Mouse (Mus musculus) lung, postnatal 0 days (tissue): ENCODE measurements around the gene Kank1. TPM values are rescaled to one million over a fixed set of nuclear protein-coding genes. Genes with fewer than 3 reads are reported as not detected.
"Not testable (repeated sequence)": the region's sequence is repeated elsewhere in the genome, so short reads cannot be mapped to it uniquely, and the experiment has no call there.

ENCODE experiments used
- ATAC-seq: fragments of 200-750 bp; cut with Nextera tagmentation; 2 replicates; pipeline ENCODE4 v1.8.0; 2017; ENCODE audit warnings: moderate library complexity
- DNase-seq: peaks from one replicate; pipeline ENCODE4 v3.0.0-alpha.2; 2016; ENCODE audit warnings: low spot score
- H3K27ac ChIP-seq: fragments of 300-500 bp; sonication (generic); 2 replicates; pipeline ENCODE4 v1.5.1; 2014; ENCODE audit warnings: antibody characterized with exemption, mild to moderate bottlenecking, low read length, mixed read lengths
- H3K27me3 ChIP-seq: fragments of 300-500 bp; sonication (generic); replicated peaks from 2 replicates; pipeline ENCODE4 v1.6.1; 2014; ENCODE audit warnings: low read length, mixed read lengths; ENCODE audit not compliant: insufficient read depth
- H3K36me3 ChIP-seq: fragments of 300-500 bp; sonication (generic); 2 replicates; pipeline ENCODE4 v1.6.1; 2014; ENCODE audit warnings: low read length, mixed read lengths; ENCODE audit not compliant: insufficient read depth
- H3K4me1 ChIP-seq: fragments of 300-500 bp; sonication (generic); 2 replicates; pipeline ENCODE4 v1.6.1; 2014; ENCODE audit warnings: antibody characterized with exemption, low read depth, low read length, mixed read lengths; ENCODE audit not compliant: insufficient read depth
- H3K4me2 ChIP-seq: fragments of 300-500 bp; sonication (generic); replicated peaks from 2 replicates; pipeline ENCODE4 v1.6.1; 2014; ENCODE audit warnings: low read depth, mild to moderate bottlenecking, low read length, moderate library complexity, mixed read lengths
- H3K4me3 ChIP-seq: fragments of 300-500 bp; sonication (generic); 2 replicates; pipeline ENCODE4 v1.5.1; 2014; ENCODE audit warnings: low read depth, low read length
- H3K9ac ChIP-seq: fragments of 300-500 bp; sonication (generic); replicated peaks from 2 replicates; pipeline ENCODE4 v1.6.1; 2014; ENCODE audit warnings: low read depth, mild to moderate bottlenecking
- H3K9me3 ChIP-seq: fragments of 300-500 bp; sonication (generic); 2 replicates; pipeline ENCODE4 v1.6.1; 2016; ENCODE audit warnings: low read length, mixed read lengths
- CTCF ChIP-seq: IDR thresholded peaks from 2 replicates; pipeline ENCODE4 v1.5.1; 2016; ENCODE audit warnings: antibody characterized with exemption, mild to moderate bottlenecking
- EP300 ChIP-seq: IDR thresholded peaks from 2 replicates; pipeline ENCODE4 v1.6.1; 2016; ENCODE audit warnings: antibody characterized with exemption, mild to moderate bottlenecking, control low read depth
- WGBS: fragments of 180-500 bp; shearing (Covaris S2); extraction: QIAGEN DNeasy Blood & Tissue Kit; methylation state at CpG from one replicate; pipeline ENCODE4 v1.1.7; 2014; 5-methylcytosine and 5-hydroxymethylcytosine counted together
- polyA plus RNA-seq: library from polyadenylated mRNA; unstranded; fragments of >200 nt; fragmentation: Nextera tagmentation; extraction: Ambion mirVana; gene quantifications from 2 replicates; pipeline ENCODE4 v1.2.1, GENCODE M21; 2015

The Kank1 gene
- polyA plus RNA-seq, 1 experiment from 2014 or later: 6.9 TPM

DNA sequence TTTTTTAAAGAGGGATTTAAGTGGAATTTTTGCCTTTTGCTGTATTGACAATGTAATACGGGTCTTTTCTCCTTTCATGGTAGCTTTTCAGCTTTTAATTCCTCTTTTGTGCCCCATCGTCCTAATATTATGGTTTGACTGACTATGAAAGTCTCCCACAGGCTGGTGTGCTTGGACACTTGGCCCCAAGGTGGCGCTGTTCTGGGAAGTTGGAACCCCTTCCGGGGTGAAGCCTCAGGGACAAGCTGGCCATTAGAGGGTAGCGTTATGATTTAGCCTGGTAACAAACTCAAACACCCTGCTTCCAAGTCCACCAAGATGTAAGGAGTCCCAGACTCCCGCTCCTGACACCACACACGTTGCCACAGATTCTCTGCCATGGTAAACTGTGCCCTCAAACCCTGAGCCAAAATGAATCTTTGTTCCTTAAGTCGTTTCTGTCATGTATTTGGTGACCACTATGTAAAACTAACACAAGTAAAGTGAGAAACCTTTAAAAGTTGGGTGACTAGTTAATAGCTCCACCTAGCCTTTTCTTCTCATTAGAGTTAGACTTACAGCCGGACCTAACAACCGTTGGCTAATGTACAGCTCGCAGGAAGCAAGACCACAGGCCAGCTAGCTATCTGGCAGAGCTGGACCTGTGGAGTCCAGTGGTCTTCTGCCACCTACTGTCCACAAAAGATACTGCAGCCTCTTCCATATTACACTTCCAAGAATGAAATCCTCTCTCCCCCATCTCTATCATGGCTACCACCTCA is 214.3 kb downstream of the Kank1 start:
- Histone ChIP-seq H3K9ac (no peak overlapping the region), H3K27me3 (no peaks in the 10 kb centered on the region), H3K4me2 (no peak overlapping the region), H3K9me3 (no peaks in the 10 kb centered on the region), H3K27ac (no peak overlapping the region), H3K4me3 (no peak overlapping the region), H3K36me3 (no peaks in the 10 kb centered on the region), H3K4me1 (no peaks in the 10 kb centered on the region)
- ATAC-seq: peak; percentile 63
- TF ChIP-seq CTCF (peak; percentile 85), EP300 (no peak)
- WGBS: 43% methylated on average over 11 of the region's 11 CpGs
- DNase-seq: peak; percentile 73

DNA sequence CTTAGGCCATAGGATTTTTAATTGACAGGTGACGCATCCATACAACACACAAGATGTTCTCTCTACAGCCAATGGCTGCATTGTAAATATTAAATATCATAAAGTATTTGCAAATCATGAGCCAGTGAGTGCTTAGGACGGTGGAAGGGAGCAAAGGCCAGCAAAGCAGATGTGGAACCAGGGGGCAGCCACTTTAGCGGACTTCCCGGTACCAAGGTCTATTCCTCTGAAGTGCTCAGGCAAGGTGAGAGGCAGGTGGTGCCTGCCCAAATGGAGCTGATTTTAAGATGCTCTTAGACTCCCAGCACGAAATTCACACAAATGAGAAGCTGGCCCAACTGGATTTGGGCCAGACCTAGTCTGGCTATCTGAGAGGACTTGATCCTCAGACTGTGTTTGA is 216.4 kb downstream of the Kank1 start:
- no peaks in the 10 kb centered on the region for H3K4me1 ChIP-seq
- no peak for ATAC-seq
- DNase-seq: no peak
- no peak overlapping the region for H3K4me2 ChIP-seq
- no peaks in the 10 kb centered on the region for H3K9me3 ChIP-seq
- TF ChIP-seq CTCF (no peak), EP300 (no peak)
- no peaks in the 10 kb centered on the region for H3K36me3 ChIP-seq
- 77% methylated on average over 5 of the region's 5 CpGs for WGBS
- H3K27me3 ChIP-seq: no peaks in the 10 kb centered on the region
- H3K27ac ChIP-seq: no peak overlapping the region
- no peak overlapping the region for H3K9ac ChIP-seq
- no peak overlapping the region for H3K4me3 ChIP-seq

- no peak overlapping the region for H3K4me2 ChIP-seq
- WGBS: 78% methylated on average over 8 of the region's 8 CpGs
- H3K9me3 ChIP-seq: no peaks in the 10 kb centered on the region
- no peaks in the 10 kb centered on the region for H3K4me1 ChIP-seq
- no peak for ATAC-seq
- TF ChIP-seq EP300 (no peak), CTCF (no peak)
- H3K27me3 ChIP-seq: no peaks in the 10 kb centered on the region
- H3K9ac ChIP-seq: no peak overlapping the region
- H3K4me3 ChIP-seq: no peak overlapping the region
- H3K36me3 ChIP-seq: no peaks in the 10 kb centered on the region
- no peak overlapping the region for H3K27ac ChIP-seq
- DNase-seq: no peak
Measured at GRCm38 (mm10) chr19:25460760-25461159, 224.0 kb downstream of the Kank1 start.

DNA sequence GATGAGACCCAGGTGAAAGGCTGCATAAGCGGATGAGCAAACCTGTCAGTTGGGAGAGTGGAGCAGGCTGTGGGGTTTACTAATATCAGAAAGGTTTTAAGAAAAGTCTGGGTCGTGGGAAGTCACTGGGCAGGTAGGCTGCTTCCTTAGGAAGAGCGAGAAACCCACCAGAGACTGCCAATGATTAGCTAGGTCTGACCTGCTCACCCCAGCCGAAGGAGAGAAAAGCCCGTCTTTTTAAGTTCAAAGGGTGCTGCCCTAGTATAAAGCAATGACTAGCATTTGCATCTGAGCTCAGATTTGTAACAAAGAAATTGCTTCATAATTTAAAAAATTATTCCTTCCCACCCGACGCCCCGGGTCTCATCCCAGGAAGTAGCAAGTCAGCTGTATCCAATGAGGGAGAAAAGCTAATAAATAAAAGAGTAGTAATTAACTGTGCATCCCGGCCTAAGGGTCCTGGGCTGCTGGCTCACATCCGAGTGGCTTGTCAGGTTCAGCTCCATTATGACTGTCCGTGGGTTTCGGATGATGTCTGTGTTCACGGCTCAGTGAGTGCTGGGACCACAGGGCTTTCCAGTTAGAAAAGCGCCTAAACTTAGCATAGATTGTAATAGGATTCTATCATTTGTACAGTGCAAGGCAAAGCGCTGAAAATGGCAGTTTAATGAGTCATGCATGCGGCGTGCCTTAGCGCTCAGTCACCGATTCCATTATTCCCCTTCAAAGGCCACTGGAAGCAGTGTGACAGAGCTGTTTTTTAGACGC is 225.0 kb downstream of the Kank1 start:
- ATAC-seq (no peak), DNase-seq (no peak)
- Histone ChIP-seq H3K9me3 (no peaks in the 10 kb centered on the region), H3K4me2 (no peak overlapping the region), H3K36me3 (no peaks in the 10 kb centered on the region), H3K4me1 (no peaks in the 10 kb centered on the region), H3K27me3 (no peaks in the 10 kb centered on the region), H3K27ac (no peak overlapping the region), H3K4me3 (no peak overlapping the region), H3K9ac (no peak overlapping the region)
- TF ChIP-seq EP300: no peak
- TF ChIP-seq CTCF: no peak
- 71% methylated on average over 20 of the region's 20 CpGs for WGBS

- H3K27me3 ChIP-seq, H3K9me3 ChIP-seq, H3K36me3 ChIP-seq, DNase-seq, H3K4me3 ChIP-seq, H3K27ac ChIP-seq, H3K4me2 ChIP-seq, H3K9ac ChIP-seq, H3K4me1 ChIP-seq, ATAC-seq: not testable (repeated sequence)
- TF ChIP-seq CTCF: peak; percentile 51
- 61% methylated on average over 4 of the region's 4 CpGs for WGBS
Measured at GRCm38 (mm10) chr19:25475806-25476205, 239.0 kb downstream of the Kank1 start.

- DNase-seq (no peak), ATAC-seq (no peak)
- no peak for TF ChIP-seq EP300
- no peak for TF ChIP-seq CTCF
- 76% methylated on average over 5 of the region's 5 CpGs for WGBS
- Histone ChIP-seq H3K9me3 (no peaks in the 10 kb centered on the region), H3K4me2 (no peak overlapping the region), H3K4me3 (no peak overlapping the region), H3K27ac (no peak overlapping the region), H3K27me3 (no peaks in the 10 kb centered on the region), H3K9ac (no peak overlapping the region), H3K36me3 (no peaks in the 10 kb centered on the region), H3K4me1 (no peaks in the 10 kb centered on the region)
Measured at GRCm38 (mm10) chr19:25479152-25479669, 242.4 kb downstream of the Kank1 start.
